Mouse (Mus musculus) layer of hippocampus, postnatal 25 days (tissue): ENCODE results near the gene Csgalnact2. TPM values are rescaled to one million over a fixed set of nuclear protein-coding genes. Genes with fewer than 3 reads are reported as not detected.
A peak's percentile ranks its signal among the peaks of the same experiment; 100 is the strongest.

Experiments
- DNase-seq, 2 experiments: peaks; one replicate each; pipeline ENCODE4 v3.0.0; 2022; ENCODE audit warnings: mixed read lengths in 2 of 2, low spot score in 1 of 2; ENCODE audit errors: extremely low spot score in 1 of 2
- total RNA-seq, 2 experiments: library from RNA; stranded (reverse); gene quantifications; 2 replicates each; pipeline ENCODE4 v1.2.3; 2021

The Csgalnact2 gene
- 10 to 100 TPM; 10.7 to 11.2 TPM for total RNA-seq

- DNase-seq: peak; percentile 79 to 84
Observed at GRCm38 (mm10) chr6:118138731-118139709, at the start of gene Csgalnact2. TSS of gene Csgalnact2 (minus strand) at chr6:118139140.

- no peak for DNase-seq
Observed at GRCm38 (mm10) chr6:118188599-118188998, 49.7 kb upstream of the Csgalnact2 start.

GRCm38 (mm10) chr6:118187285-118187641 lies 48.3 kb upstream of the Csgalnact2 start:
- DNase-seq: no peak

- DNase-seq: no peak
Observed at GRCm38 (mm10) chr6:118186620-118187284, 47.8 kb upstream of the Csgalnact2 start.

- DNase-seq: no peak
Observed at GRCm38 (mm10) chr6:118184126-118184525, 45.2 kb upstream of the Csgalnact2 start.

- DNase-seq: no peak
Observed at GRCm38 (mm10) chr6:118180085-118180423, 41.1 kb upstream of the Csgalnact2 start.

- peak; percentile 65 to 72 for DNase-seq
Observed at GRCm38 (mm10) chr6:118179316-118180084, 40.6 kb upstream of the Csgalnact2 start.

- DNase-seq: no peak
Observed at GRCm38 (mm10) chr6:118173975-118174328, 35.0 kb upstream of the Csgalnact2 start.

GRCm38 (mm10) chr6:118173251-118173974 lies 34.5 kb upstream of the Csgalnact2 start:
- no peak for DNase-seq

- no peak for DNase-seq
Observed at GRCm38 (mm10) chr6:118171386-118171785, 32.4 kb upstream of the Csgalnact2 start.

- no peak for DNase-seq
Observed at GRCm38 (mm10) chr6:118168106-118168505, 29.2 kb upstream of the Csgalnact2 start.

- no peak for DNase-seq
Observed at GRCm38 (mm10) chr6:118167013-118167412, 28.1 kb upstream of the Csgalnact2 start.

GRCm38 (mm10) chr6:118165516-118165915 lies 26.6 kb upstream of the Csgalnact2 start:
- no peak for DNase-seq

- no peak for DNase-seq
Observed at GRCm38 (mm10) chr6:118164691-118165090, 25.8 kb upstream of the Csgalnact2 start.

- no peak for DNase-seq
Observed at GRCm38 (mm10) chr6:118163086-118163485, 24.1 kb upstream of the Csgalnact2 start.

GRCm38 (mm10) chr6:118162457-118163082 lies 23.6 kb upstream of the Csgalnact2 start:
- no peak for DNase-seq

- no peak for DNase-seq
Observed at GRCm38 (mm10) chr6:118153091-118153490, 14.2 kb upstream of the Csgalnact2 start.

GRCm38 (mm10) chr6:118150988-118151387 lies 12.0 kb upstream of the Csgalnact2 start:
- DNase-seq: no peak

GRCm38 (mm10) chr6:118150538-118150937 lies 11.6 kb upstream of the Csgalnact2 start:
- no peak for DNase-seq

GRCm38 (mm10) chr6:118150128-118150527 lies 11.2 kb upstream of the Csgalnact2 start:
- DNase-seq: no peak
